Mouse (Mus musculus): Measurements from ENCODE around the gene Capn11. TPM values are rescaled to one million over a fixed set of nuclear protein-coding genes. Genes with fewer than 3 reads are reported as not detected.
A peak's percentile ranks its signal among the peaks of the same experiment; 100 is the strongest.

Capn11 gene
- polyA plus RNA-seq, 1 experiment from 2014 or later: 0.41 TPM

GRCm38 (mm10) chr17:45641981-45642380 lies 17.1 kb downstream of the Capn11 start:
- Histone ChIP-seq H3K27me3 (ENCODE audit: control insufficient read depth, insufficient read depth, low read depth, low read length) (no peaks in the 10 kb centered on the region), H3K9me3 (replicated peaks; ENCODE audit: control insufficient read depth, low read length) (no peaks in the 10 kb centered on the region), H3K27ac (ENCODE audit: low read length) (no peak overlapping the region), H3K4me1 (ENCODE audit: control insufficient read depth, low read depth, low read length) (no peaks in the 10 kb centered on the region), H3K9ac (ENCODE audit: low read depth, low read length) (no peak overlapping the region), H3K36me3 (ENCODE audit: control insufficient read depth, insufficient read depth) (no peaks in the 10 kb centered on the region), H3K4me3 (ENCODE audit: low read depth, low read length) (no peak overlapping the region), H3K4me2 (ENCODE audit: low read depth, low read length) (no peak overlapping the region)
- WGBS (ENCODE audit: insufficient replicate concordance): 74% methylated on average over 8 of the region's 8 CpGs
- ATAC-seq (ENCODE audit: low read depth): no peak

- no peaks in the 10 kb centered on the region for H3K4me1 ChIP-seq (ENCODE audit: control insufficient read depth, low read depth, low read length)
- no peak overlapping the region for H3K9ac ChIP-seq (ENCODE audit: low read depth, low read length)
- H3K36me3 ChIP-seq (ENCODE audit: control insufficient read depth, insufficient read depth): no peaks in the 10 kb centered on the region
- H3K4me2 ChIP-seq (ENCODE audit: low read depth, low read length): no peak overlapping the region
- WGBS (ENCODE audit: insufficient replicate concordance): 52% methylated on average over 16 of the region's 16 CpGs
- no peak overlapping the region for H3K27ac ChIP-seq (ENCODE audit: low read length)
- H3K4me3 ChIP-seq (ENCODE audit: low read depth, low read length): no peak overlapping the region
- no peaks in the 10 kb centered on the region for H3K9me3 ChIP-seq (replicated peaks; ENCODE audit: control insufficient read depth, low read length)
- no peak for ATAC-seq (ENCODE audit: low read depth)
- H3K27me3 ChIP-seq (ENCODE audit: control insufficient read depth, insufficient read depth, low read depth, low read length): no peaks in the 10 kb centered on the region
These were observed 20.4 kb downstream of the Capn11 start for GRCm38 (mm10) chr17:45638596-45639295.

- H3K9me3 ChIP-seq (replicated peaks; ENCODE audit: control insufficient read depth, low read length): no peaks in the 10 kb centered on the region
- 48% methylated on average over 5 of the region's 5 CpGs for WGBS (ENCODE audit: insufficient replicate concordance)
- no peak overlapping the region for H3K4me3 ChIP-seq (ENCODE audit: low read depth, low read length)
- H3K4me1 ChIP-seq (ENCODE audit: control insufficient read depth, low read depth, low read length): peaks cover 9% of the 10 kb centered on the region
- no peak overlapping the region for H3K4me2 ChIP-seq (ENCODE audit: low read depth, low read length)
- H3K27me3 ChIP-seq (ENCODE audit: control insufficient read depth, insufficient read depth, low read depth, low read length): no peaks in the 10 kb centered on the region; the same call in 1 of the 2 replicates
- no peak overlapping the region for H3K27ac ChIP-seq (ENCODE audit: low read length)
- H3K9ac ChIP-seq (ENCODE audit: low read depth, low read length): no peak overlapping the region
- H3K36me3 ChIP-seq (ENCODE audit: control insufficient read depth, insufficient read depth): no peaks in the 10 kb centered on the region
- ATAC-seq (ENCODE audit: low read depth): no peak
These were observed 25.1 kb downstream of the Capn11 start for GRCm38 (mm10) chr17:45634033-45634432.

DNA sequence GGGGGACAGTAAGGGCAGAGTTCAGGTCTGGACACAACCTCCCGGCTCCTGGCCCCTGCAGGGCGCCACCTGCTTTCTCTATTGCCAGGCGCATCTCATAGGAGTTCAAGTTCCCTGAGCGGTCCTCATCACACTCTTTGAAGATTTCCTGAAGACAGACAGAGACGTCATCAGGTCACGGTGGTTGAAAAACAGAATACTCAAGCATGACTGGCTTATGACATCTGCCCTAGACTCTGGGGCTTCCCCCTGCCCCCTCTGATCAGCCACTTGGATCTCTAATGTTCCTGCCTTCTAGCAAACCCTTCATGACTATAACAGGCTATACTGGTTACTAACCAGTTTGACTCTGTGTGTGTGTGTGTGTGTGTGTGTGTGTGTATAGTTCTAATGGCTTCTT lies 27.2 kb downstream of the Capn11 start:
- H3K9me3 ChIP-seq (replicated peaks; ENCODE audit: control insufficient read depth, low read length): no peaks in the 10 kb centered on the region
- 59% methylated on average over 6 of the region's 6 CpGs for WGBS (ENCODE audit: insufficient replicate concordance)
- H3K9ac ChIP-seq (ENCODE audit: low read depth, low read length): no peak overlapping the region
- H3K4me1 ChIP-seq (ENCODE audit: control insufficient read depth, low read depth, low read length): peaks cover 11% of the 10 kb centered on the region
- no peak overlapping the region for H3K4me3 ChIP-seq (ENCODE audit: low read depth, low read length)
- no peaks in the 10 kb centered on the region; the same call in 1 of the 2 replicates for H3K27me3 ChIP-seq (ENCODE audit: control insufficient read depth, insufficient read depth, low read depth, low read length)
- no peaks in the 10 kb centered on the region for H3K36me3 ChIP-seq (ENCODE audit: control insufficient read depth, insufficient read depth)
- no peak overlapping the region for H3K27ac ChIP-seq (ENCODE audit: low read length)
- ATAC-seq (ENCODE audit: low read depth): no peak
- H3K4me2 ChIP-seq (ENCODE audit: low read depth, low read length): no peak overlapping the region

DNA sequence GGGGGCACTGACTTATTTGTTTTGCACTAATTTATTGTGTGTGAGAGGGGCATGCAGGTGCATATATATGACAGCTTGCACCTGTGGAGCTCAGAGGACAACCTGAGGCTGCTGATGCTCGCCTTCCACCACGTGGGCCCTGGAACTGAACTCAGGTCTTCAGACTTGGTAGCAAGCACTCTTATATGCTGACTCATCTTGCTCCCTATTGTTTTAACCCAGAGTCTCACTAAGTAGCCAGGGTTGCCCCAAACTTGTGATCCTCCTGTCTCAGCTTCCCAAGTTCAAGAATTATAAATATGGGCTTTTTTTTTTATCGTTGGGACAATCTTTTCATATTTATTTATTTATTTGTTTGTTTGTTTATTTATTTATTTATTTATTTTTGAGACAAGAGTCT lies 28.1 kb downstream of the Capn11 start:
- 54% methylated on average over 3 of the region's 3 CpGs for WGBS (ENCODE audit: insufficient replicate concordance)
- no peak overlapping the region for H3K4me3 ChIP-seq (ENCODE audit: low read depth, low read length)
- peaks cover 17% of the 10 kb centered on the region for H3K4me1 ChIP-seq (ENCODE audit: control insufficient read depth, low read depth, low read length)
- H3K27ac ChIP-seq (ENCODE audit: low read length): no peak overlapping the region
- H3K36me3 ChIP-seq (ENCODE audit: control insufficient read depth, insufficient read depth): no peaks in the 10 kb centered on the region
- H3K9ac ChIP-seq (ENCODE audit: low read depth, low read length): no peak overlapping the region
- no peak overlapping the region for H3K4me2 ChIP-seq (ENCODE audit: low read depth, low read length)
- ATAC-seq (ENCODE audit: low read depth): no peak
- H3K9me3 ChIP-seq (replicated peaks; ENCODE audit: control insufficient read depth, low read length): no peaks in the 10 kb centered on the region
- no peaks in the 10 kb centered on the region; the same call in 1 of the 2 replicates for H3K27me3 ChIP-seq (ENCODE audit: control insufficient read depth, insufficient read depth, low read depth, low read length)

GRCm38 (mm10) chr17:45629861-45630694 lies 29.0 kb downstream of the Capn11 start:
- 4% methylated on average over 34 of the region's 34 CpGs for WGBS (ENCODE audit: insufficient replicate concordance)
- Histone ChIP-seq H3K4me1 (ENCODE audit: control insufficient read depth, low read depth, low read length) (peaks cover 17% of the 10 kb centered on the region), H3K36me3 (ENCODE audit: control insufficient read depth, insufficient read depth) (no peaks in the 10 kb centered on the region), H3K27me3 (ENCODE audit: control insufficient read depth, insufficient read depth, low read depth, low read length) (no peaks in the 10 kb centered on the region; the same call in 1 of the 2 replicates), H3K9ac (ENCODE audit: low read depth, low read length) (no peak overlapping the region), H3K4me3 (ENCODE audit: low read depth, low read length) (peak overlapping the region; percentile 35), H3K9me3 (replicated peaks; ENCODE audit: control insufficient read depth, low read length) (no peaks in the 10 kb centered on the region), H3K27ac (ENCODE audit: low read length) (no peak overlapping the region), H3K4me2 (ENCODE audit: low read depth, low read length) (peak overlapping the region; percentile 65)
- no peak for ATAC-seq (ENCODE audit: low read depth)

DNA sequence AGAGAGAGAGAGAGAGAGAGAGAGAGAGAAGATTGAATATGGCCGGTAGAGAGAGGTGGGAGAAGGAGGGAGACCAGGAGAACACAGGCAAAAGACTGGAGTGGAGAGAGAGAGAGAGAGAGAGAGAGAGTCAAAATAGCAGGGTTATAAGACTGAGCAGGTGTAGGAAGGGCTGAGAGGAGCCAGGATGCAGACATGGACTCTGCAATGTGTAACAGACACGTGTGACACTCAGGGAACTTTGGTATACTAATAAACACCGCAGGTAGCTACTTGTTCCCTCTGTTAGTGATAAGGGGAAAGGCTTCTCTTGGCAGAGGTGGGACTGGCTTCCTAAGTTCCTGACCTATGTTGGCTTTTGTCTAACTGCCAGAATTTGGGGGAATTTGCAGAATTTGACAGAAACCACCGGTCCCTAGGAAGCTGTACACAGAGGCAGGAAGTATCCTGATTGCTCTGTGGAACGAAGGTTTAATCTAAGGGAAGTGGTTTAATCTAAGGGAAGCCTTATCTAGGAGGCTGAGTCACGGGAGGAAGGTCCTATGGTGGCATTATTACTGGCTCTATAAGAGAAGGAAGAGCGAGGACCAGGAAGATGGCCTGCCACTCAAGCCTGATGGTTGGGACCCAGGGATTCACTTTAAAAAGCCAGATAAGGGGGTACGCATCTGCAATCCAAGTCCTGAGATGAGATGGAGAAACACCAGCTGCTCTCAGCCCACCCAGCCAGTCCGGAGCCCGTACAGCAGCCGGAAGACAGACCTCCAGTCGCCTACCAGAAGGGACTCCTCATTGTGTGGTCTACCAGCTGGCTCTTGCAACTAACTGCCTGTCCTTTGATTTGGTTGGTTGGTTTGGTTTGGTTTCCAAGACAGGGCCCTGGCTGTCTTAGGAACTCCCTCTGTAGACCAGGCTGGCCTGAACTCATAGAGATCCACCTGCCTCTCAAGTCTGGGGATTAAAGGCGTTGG lies 30.0 kb downstream of the Capn11 start:
- H3K27ac ChIP-seq (ENCODE audit: low read length): no peak overlapping the region
- no peak overlapping the region for H3K9ac ChIP-seq (ENCODE audit: low read depth, low read length)
- 31% methylated on average over 13 of the region's 13 CpGs for WGBS (ENCODE audit: insufficient replicate concordance)
- no peaks in the 10 kb centered on the region; the same call in 1 of the 2 replicates for H3K27me3 ChIP-seq (ENCODE audit: control insufficient read depth, insufficient read depth, low read depth, low read length)
- peaks cover 17% of the 10 kb centered on the region for H3K4me1 ChIP-seq (ENCODE audit: control insufficient read depth, low read depth, low read length)
- H3K9me3 ChIP-seq (replicated peaks; ENCODE audit: control insufficient read depth, low read length): no peaks in the 10 kb centered on the region
- H3K4me3 ChIP-seq (ENCODE audit: low read depth, low read length): no peak overlapping the region
- H3K4me2 ChIP-seq (ENCODE audit: low read depth, low read length): no peak overlapping the region
- no peaks in the 10 kb centered on the region for H3K36me3 ChIP-seq (ENCODE audit: control insufficient read depth, insufficient read depth)
- ATAC-seq (ENCODE audit: low read depth): 0 out of 2 replicates have a peak, but pooled peaks have one; percentile 33

GRCm38 (mm10) chr17:45628160-45628559 lies 31.0 kb downstream of the Capn11 start:
- no peak for ATAC-seq (ENCODE audit: low read depth)
- no peak overlapping the region for H3K27ac ChIP-seq (ENCODE audit: low read length)
- 54% methylated on average over 3 of the region's 3 CpGs for WGBS (ENCODE audit: insufficient replicate concordance)

More at GRCm38 (mm10) chr17:45628160-45628559, 31.0 kb downstream of the Capn11 start:
- no peak overlapping the region for H3K4me3 ChIP-seq (ENCODE audit: low read depth, low read length)
- H3K9me3 ChIP-seq (replicated peaks; ENCODE audit: control insufficient read depth, low read length): no peaks in the 10 kb centered on the region
- H3K9ac ChIP-seq (ENCODE audit: low read depth, low read length): no peak overlapping the region
- no peak overlapping the region for H3K4me2 ChIP-seq (ENCODE audit: low read depth, low read length)
- no peaks in the 10 kb centered on the region for H3K36me3 ChIP-seq (ENCODE audit: control insufficient read depth, insufficient read depth)
- H3K27me3 ChIP-seq (ENCODE audit: control insufficient read depth, insufficient read depth, low read depth, low read length): no peaks in the 10 kb centered on the region; the same call in 1 of the 2 replicates
- peaks cover 17% of the 10 kb centered on the region for H3K4me1 ChIP-seq (ENCODE audit: control insufficient read depth, low read depth, low read length)
